Mouse (Mus musculus): ENCODE measurements around the gene Gpr141.

- TF ChIP-seq CTCF (IDR thresholded peaks at IDR 0.05; ENCODE audit: low read depth) (no peak), EP300 (IDR thresholded peaks at IDR 0.05; ENCODE audit: low read depth) (no peak)
Measured at GRCm38 (mm10) chr13:19819926-19820325, 4.1 kb downstream of the Gpr141 start.

Measured in heart, postnatal 0 days (tissue).